Mouse (Mus musculus) embryonic fibroblast, embryonic 13.5 days (primary cell): ENCODE data around the gene Kcns3.

Source experiments
- CTCF ChIP-seq: IDR thresholded peaks from 2 replicates; pipeline ENCODE4 v1.5.1; 2011; ENCODE audit warnings: mild to moderate bottlenecking, control low read depth, low read length, moderate library complexity, borderline replicate concordance; ENCODE audit not compliant: insufficient read depth
- POLR2A ChIP-seq: IDR thresholded peaks from 2 replicates; pipeline ENCODE4 v1.6.1; 2011; ENCODE audit warnings: low read depth, mild to moderate bottlenecking, control low read depth, low read length, moderate library complexity

GRCm38 (mm10) chr12:11155123-11155522, 4.3 kb upstream of the Kcns3 start:
- TF ChIP-seq POLR2A (no peak), CTCF (no peak)
